Mouse (Mus musculus) spleen, adult 18-20 months (tissue): Measurements from ENCODE around the gene Ifitm7.
"Not testable (repeated sequence)": the region's sequence is repeated elsewhere in the genome, so short reads cannot be mapped to it uniquely, and the experiment has no call there.

ENCODE experiments used
- DNase-seq, 2 experiments: peaks; one replicate each; pipeline ENCODE4 v3.0.0; 2022; ENCODE audit warnings: mixed read lengths in 2 of 2

The Ifitm7 gene

GRCm38 (mm10) chr16:13986574-13987478 is at the start of gene Ifitm7, which contains the start of gene 2900011O08Rik:
Gene Ifitm7 (minus strand): TSS chr16:13986888.
Gene 2900011O08Rik (plus strand): TSS chr16:13986604.
- no peak for DNase-seq

GRCm38 (mm10) chr16:14033076-14033475 is 46.4 kb upstream of the Ifitm7 start:
- no peak for DNase-seq

- no peak for DNase-seq
Observed at GRCm38 (mm10) chr16:14030650-14031049, 44.0 kb upstream of the Ifitm7 start.

DNA sequence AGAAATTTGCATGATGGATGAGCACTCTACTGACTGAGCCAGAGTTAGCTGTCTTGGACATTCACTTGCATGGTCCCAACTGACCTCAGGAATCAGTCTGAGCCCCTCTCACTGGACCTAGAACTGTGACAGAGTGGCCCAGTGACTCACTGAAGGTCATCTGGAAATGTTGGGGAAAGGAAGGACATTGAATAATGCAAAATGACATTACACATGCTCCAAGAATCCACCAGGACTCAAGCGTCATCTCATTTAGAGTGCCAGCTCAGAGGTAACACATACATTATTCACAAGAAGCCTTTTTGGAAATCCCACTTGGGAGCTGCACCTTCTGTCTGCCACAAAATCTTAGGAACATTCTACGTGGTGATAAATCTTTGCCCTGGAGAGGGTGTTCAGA is 43.2 kb upstream of the Ifitm7 start:
- no peak for DNase-seq

DNA sequence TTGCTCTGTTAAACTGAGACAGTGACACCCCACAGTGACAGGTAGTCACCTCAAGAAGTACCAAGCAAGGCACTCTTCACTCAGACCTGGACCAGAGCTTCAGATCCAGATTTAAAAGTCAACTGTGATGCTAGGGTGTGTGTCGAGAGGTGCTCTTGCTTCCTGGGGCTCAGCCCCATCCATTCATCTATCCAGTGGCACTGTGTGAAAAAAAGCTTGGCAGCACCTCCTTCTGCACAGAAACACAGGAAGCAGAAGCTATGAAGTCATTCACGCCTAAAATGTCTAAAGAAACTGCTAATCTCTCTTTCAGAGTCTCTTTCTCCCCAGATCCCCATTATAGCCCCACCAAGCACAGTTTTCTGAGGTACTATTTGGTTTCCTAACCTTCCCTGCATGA is 42.4 kb upstream of the Ifitm7 start:
- no peak for DNase-seq

DNA sequence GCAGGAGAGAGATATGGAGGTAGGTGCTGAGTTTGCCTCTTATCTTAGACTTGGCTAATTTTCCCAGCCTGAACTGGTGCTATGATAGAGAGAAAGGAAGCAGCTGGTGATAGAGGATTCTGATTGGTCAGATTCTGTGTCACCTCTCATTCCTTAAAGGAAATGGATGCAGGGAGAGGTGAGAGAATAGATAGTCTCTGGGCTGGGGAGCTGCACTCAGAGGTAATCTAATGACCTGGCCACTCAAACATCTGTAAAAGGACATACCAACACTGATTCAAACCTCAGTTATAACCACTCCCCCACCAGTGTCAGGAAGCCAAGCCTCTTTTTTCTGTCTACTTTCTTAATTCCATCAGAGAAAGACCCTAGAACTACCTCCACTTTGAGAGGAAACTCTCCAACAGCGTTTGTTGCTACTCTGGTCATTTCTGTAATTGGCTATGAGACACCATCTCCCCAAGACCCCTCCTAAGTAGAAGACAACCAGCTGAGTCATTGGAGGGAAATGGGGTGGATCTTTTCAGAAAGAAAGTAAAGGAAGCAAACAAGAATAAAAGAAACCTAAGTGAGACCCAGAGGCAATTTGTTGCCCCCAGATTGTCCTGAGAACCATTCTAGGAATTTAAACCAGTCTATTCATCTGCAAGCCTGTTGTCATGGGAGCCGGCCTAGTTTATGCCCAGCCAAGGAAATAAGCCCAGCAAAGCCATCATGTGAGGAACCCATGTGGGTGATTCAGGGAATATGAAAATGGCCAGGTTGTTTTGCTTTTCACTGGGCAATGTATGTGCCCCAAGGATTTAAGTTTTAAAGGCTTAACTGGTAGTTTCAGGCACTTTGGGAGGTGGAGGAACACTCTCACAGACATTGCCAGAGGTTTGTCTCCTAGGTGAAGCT is 38.7 kb upstream of the Ifitm7 start:
- DNase-seq = no peak

DNA sequence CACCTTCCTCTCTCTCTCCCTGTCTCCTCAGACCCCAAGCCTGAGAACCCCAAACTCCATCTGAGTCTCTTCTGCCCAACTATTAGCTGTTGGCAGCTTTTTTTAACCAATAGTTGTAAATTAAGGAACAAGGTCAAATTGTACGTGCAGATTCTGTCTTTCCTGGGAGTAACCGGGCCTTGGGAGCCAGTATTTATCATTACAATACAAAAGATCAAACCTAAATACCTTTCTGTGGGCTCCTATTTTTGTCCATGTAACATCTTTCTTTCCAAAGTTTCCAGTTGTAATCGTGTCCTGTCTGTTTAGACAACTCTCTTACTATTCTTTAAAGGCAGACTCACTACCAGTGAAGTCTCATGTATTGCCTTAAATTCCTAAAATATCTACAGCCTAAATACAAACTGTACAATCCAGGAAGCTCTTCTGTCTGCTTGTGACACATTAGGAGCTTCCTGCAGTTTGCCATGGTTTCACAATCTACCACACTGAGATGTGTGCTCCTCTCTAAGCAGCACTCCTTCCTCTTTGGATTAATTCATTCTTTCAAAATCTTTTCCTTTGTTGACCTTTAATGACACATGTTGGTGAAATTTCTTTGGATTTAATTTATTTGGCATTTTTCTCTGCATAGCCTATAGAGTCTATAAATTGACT is 34.6 kb upstream of the Ifitm7 start:
- no peak for DNase-seq

- no peak for DNase-seq
Observed at GRCm38 (mm10) chr16:14017306-14017705, 30.6 kb upstream of the Ifitm7 start.

DNA sequence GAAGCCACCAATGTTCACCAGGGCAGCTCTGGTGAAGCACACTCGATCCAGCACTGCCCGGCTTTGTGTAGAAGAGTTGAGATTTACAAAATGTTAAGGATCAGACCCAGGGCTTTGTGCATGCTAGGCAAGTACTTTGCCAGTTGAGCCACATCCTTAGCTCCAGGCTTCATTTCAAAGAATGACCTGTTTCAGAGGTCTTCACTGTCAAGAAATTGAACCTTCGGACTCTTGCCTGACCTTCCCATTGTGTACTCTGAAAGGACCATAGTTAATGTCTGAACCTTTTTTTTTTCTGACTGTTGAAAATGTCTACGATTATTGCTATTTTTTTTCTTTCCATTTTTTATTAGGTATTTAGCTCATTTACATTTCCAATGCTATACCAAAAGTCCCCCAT is 23.3 kb upstream of the Ifitm7 start:
- DNase-seq = no peak

DNA sequence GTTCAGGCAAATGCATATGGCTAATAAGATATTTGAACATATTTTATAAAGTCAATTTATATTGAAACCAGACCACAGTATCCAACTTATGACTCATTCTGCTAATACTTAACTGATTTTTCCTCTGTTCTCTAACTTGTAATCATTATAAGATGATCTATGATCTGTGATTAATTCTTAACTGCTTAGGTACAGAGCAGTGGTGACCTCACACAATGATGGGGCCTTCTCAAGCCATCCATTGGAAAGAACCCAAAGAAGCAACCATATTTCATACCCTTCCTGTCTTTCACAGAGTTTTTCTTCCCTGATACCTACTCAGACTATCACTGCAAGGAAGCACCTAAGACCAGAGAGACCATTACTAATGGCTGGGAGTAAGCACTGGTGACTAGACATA is 22.0 kb upstream of the Ifitm7 start:
- no peak for DNase-seq

GRCm38 (mm10) chr16:14008081-14008480 is 21.4 kb upstream of the Ifitm7 start:
- DNase-seq = no peak

DNA sequence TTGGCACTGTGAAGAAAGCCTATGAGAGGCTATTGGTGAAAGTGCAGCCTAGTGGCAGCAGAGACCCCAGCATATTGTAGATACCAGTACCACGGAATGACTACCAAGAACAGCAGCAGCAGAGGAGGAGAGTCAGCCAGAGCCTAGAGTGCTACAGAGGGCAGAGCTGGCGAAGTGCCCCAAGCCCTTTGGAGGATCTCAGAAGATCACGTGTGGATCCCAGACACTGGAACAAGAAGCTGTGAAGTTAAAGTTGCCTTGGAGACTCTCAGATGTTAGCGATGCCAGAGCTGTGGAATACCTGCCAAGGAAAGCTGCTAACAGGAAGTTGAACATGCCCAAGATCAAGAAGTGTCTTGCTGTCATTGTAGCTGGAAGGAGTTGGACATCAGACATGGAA is 18.6 kb upstream of the Ifitm7 start:
- DNase-seq = no peak

- DNase-seq = no peak
Observed at GRCm38 (mm10) chr16:14004726-14005125, 18.0 kb upstream of the Ifitm7 start.

DNA sequence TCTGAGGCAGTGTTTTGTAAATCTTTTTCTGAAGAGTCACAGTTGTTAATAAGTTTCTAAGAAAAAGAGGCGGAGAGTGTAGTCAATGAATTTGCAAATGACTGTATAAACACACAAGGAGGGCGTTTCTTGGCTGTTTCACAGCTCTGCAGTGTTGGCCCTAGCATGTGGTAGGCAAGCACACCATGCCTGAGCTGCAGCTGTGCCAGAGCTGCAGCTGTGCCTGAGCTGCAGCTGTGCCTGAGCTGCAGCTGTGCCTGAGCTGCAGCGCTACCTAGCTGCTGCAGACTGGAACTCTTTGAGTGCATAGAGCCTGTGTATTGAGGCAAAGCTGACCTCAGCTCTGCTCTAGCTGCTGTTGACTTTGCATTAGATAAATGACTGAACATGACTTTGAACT is 17.5 kb upstream of the Ifitm7 start:
- no peak for DNase-seq

- no peak for DNase-seq
Observed at GRCm38 (mm10) chr16:14003386-14004130, 16.9 kb upstream of the Ifitm7 start.

DNA sequence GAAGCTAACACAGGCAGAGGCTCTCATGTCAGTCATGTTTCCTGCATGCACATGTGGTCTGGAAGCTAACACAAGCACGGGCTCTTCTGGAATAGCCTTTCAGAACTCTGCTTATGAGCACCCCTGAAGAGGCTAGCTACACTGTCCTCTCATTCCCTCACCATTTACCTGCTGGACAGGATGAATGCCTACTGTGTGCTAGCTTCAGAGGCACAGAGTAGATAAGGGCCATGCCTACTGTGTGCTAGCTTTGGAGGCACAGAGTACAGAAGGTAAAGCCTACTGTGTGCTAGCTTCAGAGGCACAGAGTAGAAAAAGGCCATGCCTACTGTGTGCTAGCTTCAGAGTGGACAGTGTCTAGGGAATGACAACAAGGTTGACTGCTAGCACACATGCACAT is 7.8 kb upstream of the Ifitm7 start:
- no peak for DNase-seq

- DNase-seq = no peak
Observed at GRCm38 (mm10) chr16:13994076-13994475, 7.4 kb upstream of the Ifitm7 start.

GRCm38 (mm10) chr16:13992518-13993248 is 6.0 kb upstream of the Ifitm7 start:
- no peak for DNase-seq

- DNase-seq = no peak
Observed at GRCm38 (mm10) chr16:13986197-13986573, 503 bp downstream of the Ifitm7 start.

DNA sequence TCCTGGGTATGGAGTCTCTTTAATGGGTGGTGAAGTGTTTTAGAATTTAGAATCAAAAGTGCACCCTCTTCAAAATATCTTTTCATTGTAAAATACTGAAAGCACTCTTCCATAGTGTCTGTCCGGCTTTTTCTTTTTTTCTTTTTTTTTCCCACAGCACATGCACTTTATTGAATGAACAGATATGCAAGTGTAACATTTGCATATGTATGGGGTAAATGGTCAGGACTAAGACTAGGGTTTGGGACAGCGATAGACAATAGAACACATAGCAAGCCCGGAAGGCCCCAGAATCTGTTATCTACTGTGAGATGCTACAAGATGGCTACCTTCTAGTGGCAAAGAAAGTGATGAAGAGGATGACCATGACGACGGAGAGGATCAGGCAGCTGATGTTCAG is 3.5 kb downstream of the Ifitm7 start:
- no peak for DNase-seq

DNA sequence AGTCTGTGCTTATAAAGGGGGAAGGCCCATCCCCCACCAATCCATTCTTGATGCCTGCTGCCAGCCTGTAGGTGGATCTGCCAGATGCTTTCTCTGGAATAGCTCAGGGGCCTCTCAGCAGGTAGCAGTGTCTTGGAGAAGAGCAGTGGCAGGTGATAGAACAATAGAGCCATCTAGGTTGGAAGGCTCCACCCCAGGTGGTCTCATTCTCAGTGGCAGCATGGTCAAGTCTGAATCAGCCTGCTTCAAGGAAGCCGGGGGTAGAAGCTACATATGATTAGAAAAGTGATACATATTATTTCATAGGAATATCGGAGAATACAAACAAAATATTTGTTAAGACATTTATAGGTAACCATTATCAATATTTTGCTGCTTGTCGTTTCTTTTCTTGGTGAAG is 5.0 kb downstream of the Ifitm7 start:
- DNase-seq = not testable (repeated sequence)

GRCm38 (mm10) chr16:13977026-13977425 is 9.7 kb downstream of the Ifitm7 start:
- not testable (repeated sequence) for DNase-seq
